Mouse (Mus musculus): ENCODE measurements around the gene Gm6588. TPM values are rescaled to one million over a fixed set of nuclear protein-coding genes. Genes with fewer than 3 reads are reported as not detected.
"Not testable (repeated sequence)": the region's sequence is repeated elsewhere in the genome, so short reads cannot be mapped to it uniquely, and the experiment has no call there.

Gm6588 gene
- not detected in 2 replicates for total RNA-seq (2015; ENCODE audit: low replicate concordance)
- total RNA-seq (2017; ENCODE audit: low replicate concordance): not detected in 2 replicates

DNA sequence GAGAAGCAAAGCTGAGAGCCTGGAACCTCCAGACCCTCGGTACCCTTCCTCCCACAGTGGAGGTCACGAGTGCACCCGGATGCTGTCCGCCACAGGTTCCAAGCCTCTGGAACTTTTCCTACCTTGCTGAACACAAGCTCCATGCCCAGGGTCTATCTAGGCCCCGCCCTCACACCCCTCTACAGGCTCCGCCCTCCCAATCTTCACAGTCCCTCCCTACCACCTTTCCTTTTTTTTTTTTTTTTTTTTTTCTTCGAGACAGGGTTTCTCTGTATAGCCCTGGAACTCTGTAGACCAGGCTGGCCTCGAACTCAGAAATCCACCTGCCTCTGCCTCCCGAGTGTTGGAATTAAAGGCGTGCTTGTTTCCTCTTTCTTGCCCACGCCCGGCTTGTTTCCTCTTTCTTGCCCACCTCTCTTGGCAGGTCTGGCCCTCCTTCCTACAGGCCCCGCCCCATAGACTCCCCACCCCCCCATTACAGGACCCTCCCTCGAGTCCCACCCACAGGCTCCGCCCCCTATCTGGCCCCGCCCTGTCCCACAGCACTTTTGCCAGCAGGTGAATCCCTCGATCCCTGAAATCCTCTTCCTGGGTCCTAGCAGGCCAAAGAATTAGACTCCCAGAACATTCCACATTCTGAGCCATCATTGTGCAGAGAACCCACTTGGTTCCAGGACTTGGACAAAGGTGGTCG is at the start of gene Gm6588:
Gene Gm6588, plus strand, starts transcription at position 680 of the 694 bp plus-strand sequence.
- no peak for ATAC-seq (replicated peaks; ENCODE audit: low FRiP score, poor library complexity, severe bottlenecking)

DNA sequence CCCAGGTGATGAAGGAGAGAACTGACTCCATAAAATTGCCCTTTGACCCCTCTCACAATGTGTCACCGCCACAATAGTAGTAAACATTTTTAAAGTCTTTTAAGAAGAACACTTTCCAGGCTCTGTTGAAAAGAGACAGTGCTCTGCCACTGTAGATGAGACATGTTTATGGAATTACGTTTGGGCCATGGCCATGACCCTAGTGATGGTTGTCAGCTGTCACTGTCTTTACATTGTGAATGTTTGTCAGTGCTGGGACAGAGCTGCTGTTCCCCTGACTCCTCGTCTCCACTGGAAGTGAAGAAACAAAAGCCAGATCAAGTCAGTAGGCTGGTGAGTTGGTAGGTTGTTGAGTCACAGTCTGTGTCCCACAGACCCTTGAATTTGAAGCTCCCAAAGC is 46.8 kb upstream of the Gm6588 start:
- ATAC-seq (replicated peaks; ENCODE audit: low FRiP score, poor library complexity, severe bottlenecking): no peak

DNA sequence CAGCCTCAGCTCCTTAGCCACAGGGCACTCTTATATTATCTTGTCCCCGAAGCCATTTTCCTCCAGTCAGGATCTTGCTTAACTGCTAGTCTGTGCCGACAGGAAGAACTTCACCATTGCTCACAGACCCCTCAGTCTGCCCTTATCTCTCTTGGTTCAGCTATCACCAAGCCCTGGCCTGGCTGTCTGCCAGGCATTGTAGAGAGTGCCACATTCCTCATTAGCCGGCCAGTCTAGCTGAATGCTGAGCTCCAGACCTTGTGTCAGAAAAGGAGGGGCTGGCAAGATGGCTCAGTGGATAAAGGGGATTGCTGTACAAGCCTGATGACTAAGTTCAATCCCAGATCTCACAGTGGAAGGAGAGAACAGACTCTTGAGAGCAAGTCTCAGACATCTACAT is 43.2 kb upstream of the Gm6588 start:
- no peak for ATAC-seq (replicated peaks; ENCODE audit: low FRiP score, poor library complexity, severe bottlenecking)

DNA sequence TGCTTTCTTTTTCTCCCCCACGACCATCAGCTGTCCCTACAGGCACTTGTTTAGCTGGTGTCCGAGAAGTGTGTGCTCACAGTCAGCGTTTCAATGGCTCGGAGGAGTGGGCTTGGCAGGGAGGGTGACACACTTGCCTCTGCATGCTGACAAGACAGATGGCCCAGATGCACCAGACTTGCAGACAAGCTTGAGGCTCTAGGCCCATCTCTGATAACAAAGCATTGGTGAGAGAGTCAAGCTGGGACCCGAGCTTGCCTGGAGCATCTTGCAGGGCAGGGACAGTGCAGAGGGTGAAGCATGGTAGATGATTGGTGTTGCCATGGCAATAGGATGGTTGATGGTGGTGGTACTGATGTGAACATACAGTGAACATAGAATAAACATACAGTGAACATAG is 40.0 kb upstream of the Gm6588 start:
- ATAC-seq (replicated peaks; ENCODE audit: low FRiP score, poor library complexity, severe bottlenecking): no peak

DNA sequence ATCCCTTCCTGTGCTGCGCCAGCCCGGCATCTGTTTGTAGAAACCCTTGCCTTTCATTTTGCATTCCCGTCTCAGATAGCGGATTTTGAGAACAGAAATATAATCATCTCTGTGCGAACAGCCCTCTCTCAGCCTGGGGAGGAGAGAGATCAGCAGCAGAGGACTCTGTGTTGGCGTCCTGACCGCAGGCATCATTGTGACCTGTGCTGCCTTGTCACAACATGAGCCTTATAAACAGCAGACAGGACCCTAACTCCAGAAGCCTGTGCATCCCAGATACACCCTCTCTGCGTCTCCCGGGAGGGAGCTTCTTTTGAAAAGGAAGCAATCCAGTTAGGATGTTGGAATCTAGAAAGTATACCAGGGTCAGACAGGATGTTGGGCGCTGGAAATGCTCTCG is 38.2 kb upstream of the Gm6588 start:
- ATAC-seq (replicated peaks; ENCODE audit: low FRiP score, poor library complexity, severe bottlenecking): no peak

DNA sequence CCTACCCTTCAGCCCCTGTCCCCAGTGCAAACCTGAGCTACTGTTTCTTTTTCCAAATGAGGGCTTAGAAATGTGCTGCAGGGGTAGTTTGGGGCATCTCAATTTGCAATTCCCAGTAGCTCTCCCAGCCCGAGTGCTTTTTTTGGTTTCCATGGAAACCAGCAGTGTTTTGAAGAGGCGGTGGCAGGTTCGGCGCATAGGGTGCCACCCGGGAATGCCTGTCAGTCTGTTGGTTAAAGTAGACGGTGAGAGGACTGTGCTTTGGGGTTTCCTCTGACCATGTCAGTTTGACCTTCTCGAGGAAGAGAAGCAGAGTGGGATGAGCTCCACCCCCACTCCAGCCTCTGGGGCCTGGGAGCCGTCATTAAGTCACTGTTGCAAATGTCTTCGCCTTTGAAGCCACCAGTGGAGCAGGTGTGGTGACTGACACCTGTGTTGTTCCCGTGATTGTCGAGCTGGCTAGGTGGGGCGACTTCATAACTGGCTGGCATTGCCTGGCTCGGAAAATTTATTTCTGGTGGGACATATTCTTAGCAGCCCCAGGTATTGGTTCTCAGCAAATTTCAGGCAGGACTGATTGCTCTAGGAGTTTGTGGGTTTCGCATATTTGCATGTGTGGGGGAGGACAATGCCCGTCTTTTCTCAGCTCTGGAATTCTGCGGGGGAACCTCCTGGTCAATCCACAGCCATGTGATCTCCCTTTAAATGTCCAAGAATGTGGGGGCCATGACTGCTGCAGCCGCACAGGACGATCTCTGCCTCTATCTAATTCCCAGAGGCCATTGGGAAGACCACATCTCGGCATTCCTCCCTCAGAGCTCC is 37.5 kb upstream of the Gm6588 start:
- ATAC-seq (replicated peaks; ENCODE audit: low FRiP score, poor library complexity, severe bottlenecking): no peak

DNA sequence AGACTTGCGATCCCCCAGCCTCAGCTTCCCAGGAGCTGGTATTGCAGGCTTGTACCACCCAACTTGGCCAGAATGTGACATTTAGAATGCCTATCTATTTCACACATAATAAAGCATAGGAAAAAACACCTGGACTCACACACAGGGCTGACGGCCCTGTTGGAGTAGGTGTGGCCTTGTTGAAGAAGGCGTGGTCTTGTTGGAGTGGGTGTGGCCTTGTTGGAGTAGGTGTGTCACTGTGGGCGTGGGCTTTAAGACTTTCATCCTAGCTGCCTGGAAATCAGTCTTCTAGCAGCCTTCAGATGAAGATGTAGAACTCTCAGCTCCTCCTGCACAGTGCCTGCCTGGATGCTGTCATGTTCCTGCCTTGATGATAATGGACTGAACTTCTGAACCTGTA is 36.4 kb upstream of the Gm6588 start:
- not testable (repeated sequence) for ATAC-seq (replicated peaks; ENCODE audit: low FRiP score, poor library complexity, severe bottlenecking)

DNA sequence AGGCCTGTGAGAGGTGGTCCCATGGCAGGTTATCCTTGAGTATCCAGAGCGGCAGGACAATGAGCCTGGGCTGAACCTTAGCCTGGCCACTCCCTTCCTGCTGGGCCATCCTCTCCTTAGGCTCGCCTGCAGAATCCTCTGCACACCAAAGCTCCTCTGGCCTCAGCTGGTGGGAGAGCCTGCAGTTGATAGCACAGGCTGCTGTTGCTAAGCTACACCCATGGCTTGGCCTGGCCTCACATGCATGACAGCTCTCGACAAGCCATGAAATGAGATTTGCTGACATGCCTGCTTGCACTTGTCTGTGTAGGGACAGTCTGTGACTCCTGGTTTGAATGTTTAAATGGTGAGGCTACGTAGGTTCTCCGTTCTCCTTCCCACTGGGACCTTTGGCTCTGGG is 32.6 kb upstream of the Gm6588 start:
- no peak for ATAC-seq (replicated peaks; ENCODE audit: low FRiP score, poor library complexity, severe bottlenecking)

DNA sequence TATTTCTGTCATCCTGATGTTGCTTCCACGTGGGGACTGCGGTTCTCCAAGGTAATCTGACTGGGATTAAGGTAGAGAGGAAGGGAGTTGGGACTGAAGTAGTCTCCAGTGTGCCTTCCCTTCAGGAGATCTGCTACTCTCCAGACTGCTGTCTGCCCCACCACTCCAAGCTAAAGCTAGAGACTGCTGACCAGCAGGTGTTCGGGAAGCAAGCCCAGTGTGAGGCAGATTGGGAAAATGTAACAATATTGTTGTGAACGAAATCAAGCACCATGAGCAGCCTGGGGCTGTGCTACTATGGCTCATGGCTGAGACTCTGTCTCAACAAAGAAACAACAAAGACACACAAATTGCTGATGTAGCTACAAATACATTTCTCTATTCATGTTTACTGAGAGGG is 31.2 kb upstream of the Gm6588 start:
- ATAC-seq (replicated peaks; ENCODE audit: low FRiP score, poor library complexity, severe bottlenecking): no peak

DNA sequence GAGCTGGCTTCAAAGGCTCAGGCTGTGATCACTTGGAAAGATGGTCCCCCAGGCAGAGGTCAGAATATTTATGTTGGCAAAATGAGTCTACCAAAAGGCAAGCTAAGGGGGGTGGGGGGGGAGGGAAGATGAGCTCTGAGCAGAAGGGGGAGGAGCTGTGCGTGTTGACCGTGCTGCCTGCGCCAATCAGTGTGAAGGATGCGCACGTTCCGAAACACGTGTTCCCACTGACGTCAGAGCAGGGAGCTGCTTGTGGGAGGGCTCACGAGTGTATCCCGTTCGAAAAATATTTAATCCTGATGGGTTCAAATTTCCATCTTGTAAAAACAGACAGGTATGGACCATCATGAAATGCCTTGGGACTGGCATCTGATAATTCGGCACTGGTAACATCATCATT is 29.7 kb upstream of the Gm6588 start:
- ATAC-seq (replicated peaks; ENCODE audit: low FRiP score, poor library complexity, severe bottlenecking): no peak

DNA sequence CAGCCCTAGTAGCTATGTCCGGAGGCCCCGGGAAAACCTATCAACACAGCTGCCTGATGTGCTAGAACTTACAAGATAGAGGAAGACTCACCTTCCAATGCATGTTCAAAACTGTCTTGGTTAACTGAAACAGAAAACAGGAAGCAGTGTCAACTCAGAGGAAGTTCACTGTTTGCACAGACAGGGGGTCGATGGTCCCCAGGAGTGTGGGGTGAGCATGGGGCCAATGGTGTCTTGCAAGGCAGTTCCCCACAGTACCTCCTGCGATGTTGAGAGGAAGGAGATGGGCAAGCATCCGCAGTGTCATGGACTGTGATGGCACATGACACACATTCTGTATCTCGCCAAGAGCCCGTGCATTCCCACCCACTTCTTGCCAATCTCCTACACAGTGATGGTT is 22.6 kb upstream of the Gm6588 start:
- ATAC-seq (replicated peaks; ENCODE audit: low FRiP score, poor library complexity, severe bottlenecking): no peak

DNA sequence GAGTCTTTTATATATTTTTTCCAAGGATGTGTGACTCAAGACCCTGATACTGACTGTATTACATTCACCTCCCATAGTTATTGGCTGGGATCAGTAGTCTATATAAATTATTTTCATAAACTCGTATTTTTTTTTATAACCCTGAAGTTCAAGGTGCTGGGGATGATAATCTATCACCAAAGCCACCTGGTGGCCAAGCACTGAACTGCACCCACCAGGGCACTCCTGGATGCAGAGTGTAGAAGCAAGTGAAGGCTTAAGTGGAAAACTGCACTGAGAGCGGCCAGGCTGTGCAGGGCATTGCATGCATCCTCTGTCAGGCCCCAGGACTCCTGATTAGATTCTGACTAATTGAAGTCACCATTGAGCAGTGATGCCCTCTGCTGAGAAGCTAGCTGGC is 21.9 kb upstream of the Gm6588 start:
- ATAC-seq (replicated peaks; ENCODE audit: low FRiP score, poor library complexity, severe bottlenecking): no peak

DNA sequence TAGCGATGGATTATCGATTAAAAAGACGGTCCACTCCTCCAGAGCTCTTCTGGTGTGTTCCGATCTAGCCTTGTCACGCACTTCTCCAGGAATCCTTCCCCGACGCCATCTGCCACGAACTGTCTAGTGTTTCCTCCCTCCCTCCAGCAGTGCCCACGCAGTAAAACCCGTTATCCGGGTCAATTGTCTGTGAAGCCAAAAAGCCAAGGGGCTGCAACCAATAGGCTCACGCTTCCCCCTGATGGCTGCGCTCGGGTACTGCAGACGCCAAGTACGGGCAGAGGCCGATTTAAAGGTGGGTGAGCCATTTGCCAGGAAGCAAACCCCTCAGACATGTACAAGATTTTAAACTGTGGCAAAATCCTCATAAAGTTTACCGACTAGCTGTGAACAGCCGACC is 20.3 kb upstream of the Gm6588 start:
- ATAC-seq (replicated peaks; ENCODE audit: low FRiP score, poor library complexity, severe bottlenecking): no peak

DNA sequence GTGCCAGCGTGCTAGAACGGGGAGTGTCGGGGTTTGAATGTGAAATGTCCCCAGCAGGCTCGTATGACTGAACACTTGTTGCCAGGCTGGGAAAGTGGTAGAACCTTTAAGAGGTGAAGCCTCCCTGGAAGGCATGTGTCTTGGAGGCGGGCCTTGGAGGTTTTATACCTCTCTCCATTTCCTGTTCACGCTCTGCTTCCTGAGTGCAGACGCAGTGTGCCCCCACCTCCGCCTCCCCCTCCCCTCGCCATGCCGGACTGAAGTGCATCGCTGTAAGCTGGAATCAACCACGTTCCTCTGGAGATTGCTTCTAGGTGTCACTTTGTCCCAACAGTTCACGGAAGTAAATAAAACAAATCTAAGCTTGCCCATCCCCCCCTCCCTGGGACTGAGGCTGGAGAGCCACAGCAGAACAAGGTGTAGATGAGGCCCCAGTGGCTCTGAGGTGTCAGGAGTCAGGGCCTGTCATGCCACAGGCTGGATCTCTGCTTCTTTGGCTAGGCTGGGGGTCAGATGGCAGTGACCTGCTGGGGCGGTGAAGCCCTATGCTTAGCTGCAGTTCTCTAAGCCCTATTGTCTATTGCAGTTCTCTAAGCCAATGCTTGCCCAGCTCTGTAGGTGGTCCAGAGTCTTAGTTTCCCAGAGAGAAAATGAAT is 18.0 kb upstream of the Gm6588 start:
- no peak for ATAC-seq (replicated peaks; ENCODE audit: low FRiP score, poor library complexity, severe bottlenecking)

DNA sequence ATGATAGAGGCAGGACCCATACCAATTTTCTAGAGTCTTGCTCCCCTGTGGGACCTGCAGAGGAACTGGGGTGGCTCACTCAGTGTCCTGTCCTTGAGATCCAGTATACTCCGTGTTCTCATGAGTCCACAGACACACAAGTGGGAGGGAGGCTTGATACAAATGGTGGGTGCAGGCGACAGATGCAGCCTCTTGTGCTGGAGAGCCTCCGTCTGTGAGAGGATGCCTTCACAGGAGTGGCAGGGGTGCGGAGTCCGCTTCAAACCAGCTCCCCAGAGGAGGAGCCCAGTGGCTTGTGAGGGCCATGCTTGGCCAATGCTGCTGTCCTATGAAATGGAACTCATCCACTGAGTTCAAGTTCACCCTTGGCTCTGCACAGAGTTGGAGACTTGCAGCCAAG is 17.2 kb upstream of the Gm6588 start:
- ATAC-seq (replicated peaks; ENCODE audit: low FRiP score, poor library complexity, severe bottlenecking): no peak

DNA sequence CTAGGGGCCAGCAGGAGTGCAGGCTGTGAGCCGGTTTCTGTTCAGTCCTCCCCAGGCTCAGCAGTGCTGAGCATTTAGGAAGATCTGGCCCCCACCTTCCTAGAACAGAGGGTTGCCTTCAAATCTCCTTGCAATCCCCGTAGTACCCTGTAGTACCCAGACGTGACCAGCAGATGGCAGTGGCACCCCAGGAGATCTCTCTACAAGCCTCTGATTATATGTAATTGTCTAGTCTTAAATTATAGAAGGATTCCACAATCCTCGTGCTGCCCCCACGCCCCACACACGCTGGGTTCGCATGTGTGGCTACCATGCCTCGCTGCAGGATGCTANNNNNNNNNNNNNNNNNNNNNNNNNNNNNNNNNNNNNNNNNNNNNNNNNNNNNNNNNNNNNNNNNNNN is 16.2 kb upstream of the Gm6588 start:
- ATAC-seq (replicated peaks; ENCODE audit: low FRiP score, poor library complexity, severe bottlenecking): no peak

DNA sequence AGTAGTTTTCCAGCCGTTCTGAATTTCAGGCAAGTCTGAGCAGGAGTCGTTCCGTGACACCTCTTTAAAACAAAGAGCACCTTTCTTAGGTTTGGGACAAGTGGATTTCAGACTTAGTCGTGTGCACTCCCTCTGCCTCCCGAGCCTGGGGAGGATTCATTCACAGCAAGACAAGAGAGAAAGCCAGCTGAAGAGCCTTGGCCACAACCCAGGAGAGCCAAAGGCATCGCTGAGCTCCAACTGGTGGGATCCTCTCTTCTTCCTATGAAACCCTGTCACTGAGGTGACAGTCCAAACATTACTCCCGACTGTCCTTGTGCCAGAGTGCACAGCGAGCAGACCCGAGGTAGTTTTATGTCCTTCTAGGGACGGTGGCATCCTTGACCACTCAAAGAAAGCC is 10.7 kb upstream of the Gm6588 start:
- no peak for ATAC-seq (replicated peaks; ENCODE audit: low FRiP score, poor library complexity, severe bottlenecking)

DNA sequence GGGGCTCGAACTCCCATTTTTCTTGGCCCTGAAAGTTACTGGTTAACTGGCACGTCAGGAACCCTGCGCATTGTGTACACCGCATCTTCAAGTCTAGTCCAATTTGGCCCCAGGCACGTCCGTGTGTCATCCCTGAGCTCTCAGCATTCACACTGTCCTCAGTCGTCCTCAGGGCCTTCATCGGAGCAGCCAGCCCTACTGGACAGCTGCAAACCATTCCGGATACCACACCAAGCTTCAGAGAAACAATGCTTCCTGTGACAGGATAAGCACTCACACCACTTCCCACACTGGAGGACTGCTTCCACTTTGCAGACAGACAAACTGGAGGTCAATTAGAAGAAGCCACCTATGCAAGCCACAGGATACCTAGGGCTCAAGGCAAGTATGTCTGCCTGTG is 3.9 kb downstream of the Gm6588 start:
- no peak for ATAC-seq (replicated peaks; ENCODE audit: low FRiP score, poor library complexity, severe bottlenecking)

DNA sequence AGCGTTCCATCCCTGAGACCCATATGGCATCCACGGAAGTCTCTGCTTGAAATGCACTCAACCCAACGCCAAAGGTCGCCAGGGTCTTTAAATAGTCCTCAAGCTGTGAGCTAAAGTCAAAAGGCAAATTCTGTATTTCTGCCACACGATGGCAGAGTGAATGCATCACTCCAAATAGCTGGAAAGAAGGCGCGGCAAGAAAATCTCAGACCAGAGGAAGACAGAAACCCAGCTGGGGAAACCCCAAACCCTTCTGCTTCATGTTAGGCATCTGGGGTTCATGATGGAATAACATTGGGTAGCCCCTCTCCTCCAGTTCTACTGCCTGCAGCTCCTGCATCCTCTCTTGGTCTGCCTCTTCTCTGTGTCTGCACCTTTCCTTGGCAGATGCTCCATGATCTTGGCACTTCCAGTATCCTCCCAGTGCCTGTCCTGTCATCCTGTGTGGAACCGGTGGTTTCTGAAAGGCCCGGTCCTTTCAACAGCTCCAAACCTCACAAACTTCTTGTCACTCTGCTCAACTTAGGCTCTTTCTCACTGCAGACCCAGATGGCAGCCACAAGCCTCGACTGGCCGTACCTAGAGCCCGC is 5.8 kb downstream of the Gm6588 start:
- no peak for ATAC-seq (replicated peaks; ENCODE audit: low FRiP score, poor library complexity, severe bottlenecking)

DNA sequence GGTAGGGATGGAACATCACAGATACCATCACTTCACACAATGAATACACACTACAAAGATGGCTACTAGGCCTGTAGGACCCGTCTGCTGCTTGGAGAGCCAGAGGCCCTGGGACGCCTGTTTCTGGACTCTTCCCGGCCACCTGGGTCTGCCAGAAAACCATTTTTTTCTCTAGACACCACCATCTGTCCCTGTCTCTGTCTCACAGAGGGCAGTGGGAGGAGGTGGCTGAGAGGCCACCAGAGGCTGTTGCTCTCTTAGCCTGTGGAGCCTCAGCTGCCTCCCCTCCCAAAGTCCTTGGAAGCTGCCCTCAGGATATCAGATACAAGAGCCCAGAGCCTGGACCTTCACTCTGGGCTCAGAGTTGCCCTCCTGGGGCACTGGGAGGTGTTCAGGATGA is 10.7 kb downstream of the Gm6588 start:
- no peak for ATAC-seq (replicated peaks; ENCODE audit: low FRiP score, poor library complexity, severe bottlenecking)

DNA sequence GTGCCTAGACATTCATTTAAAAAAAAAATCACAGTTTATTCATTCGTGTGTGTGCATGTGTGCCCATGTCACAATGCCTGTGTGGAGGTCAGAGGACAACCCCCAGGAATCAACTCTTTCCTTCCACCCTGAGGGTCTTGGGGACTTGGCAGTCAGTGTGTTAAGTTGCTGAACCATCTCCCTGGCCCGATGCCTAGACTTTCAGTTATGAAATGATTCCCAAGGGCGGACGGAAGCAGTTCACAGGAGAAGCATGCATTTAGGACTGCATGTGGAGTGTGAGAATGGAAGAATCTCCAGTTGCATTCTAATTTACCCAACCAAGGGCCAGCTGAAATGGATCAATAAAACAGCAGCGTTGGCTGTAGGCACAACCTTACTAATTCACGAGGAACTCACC is 17.1 kb downstream of the Gm6588 start:
- no peak for ATAC-seq (replicated peaks; ENCODE audit: low FRiP score, poor library complexity, severe bottlenecking)
